Mouse (Mus musculus) cerebellum, adult 9-10 months (tissue): Measurements from ENCODE around the gene Crk.

Source experiments
- DNase-seq: peaks from one replicate; pipeline ENCODE4 v3.0.0; 2022

Crk gene

GRCm38 (mm10) chr11:75750537-75750936 is 71.5 kb downstream of the Crk start:
- no peak for DNase-seq

- DNase-seq = no peak
Observed at GRCm38 (mm10) chr11:75751082-75751481, 72.0 kb downstream of the Crk start.
